Mouse (Mus musculus) activated CD4-positive, CD25-positive, alpha-beta regulatory T cell (primary cell): ENCODE results near the gene Nsdhl. TPM values are rescaled to one million over a fixed set of nuclear protein-coding genes. Genes with fewer than 3 reads are reported as not detected.

ENCODE experiments used
- polyA plus RNA-seq, 2 experiments: library from polyadenylated mRNA; unstranded; fragments of 100-300 nt; shearing (Covaris generic); gene quantifications; one replicate each; pipeline ENCODE4 v1.2.1; 2017

The Nsdhl gene
- 10 to 100 TPM; 12.7 to 23.3 TPM for polyA plus RNA-seq

DNA sequence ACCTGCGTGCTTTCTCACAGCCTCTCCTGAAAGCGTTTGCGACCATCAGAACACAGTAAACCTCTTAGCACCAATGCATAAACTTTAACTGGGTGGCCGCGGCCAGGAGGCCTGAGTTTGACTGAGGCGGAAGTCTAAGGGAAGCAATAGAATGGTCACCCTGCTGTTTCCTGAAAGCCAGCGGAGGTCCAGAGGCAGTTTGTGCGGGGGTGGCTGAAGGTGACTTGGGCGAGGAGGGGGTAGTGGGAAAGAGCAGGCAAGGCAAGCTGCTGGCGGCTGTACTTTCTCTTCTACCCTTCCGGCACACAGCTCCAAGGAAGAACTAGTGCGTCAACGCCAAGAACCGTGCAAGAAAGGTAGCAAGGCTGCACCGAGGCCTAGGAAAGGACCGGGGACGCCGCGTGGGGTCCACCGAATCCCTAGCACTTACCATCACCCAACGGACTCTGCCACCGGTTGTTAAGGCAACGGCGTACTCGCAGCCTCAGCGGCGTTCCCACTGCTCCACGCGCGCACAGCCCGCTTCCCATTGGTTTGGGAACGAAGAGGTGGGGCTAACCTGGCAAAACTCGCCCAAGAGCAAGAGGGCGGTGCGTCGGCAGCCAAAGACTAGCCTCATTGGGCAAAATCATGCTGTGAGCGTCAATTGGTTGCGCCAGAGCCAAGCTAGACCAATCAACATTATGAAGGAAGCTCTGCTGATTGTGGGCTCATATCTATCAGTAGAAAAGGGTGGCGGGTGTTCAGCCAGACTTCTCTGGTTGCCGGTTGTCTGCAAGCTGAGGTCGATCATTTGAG is at the start of gene Nsdhl, which contains the start of gene Cetn2:
Gene Nsdhl (plus strand): TSS at position 674 of the 798 bp plus-strand sequence.
Gene Cetn2 (minus strand): TSS at position 528 of the 798 bp plus-strand sequence.

GRCm38 (mm10) chrX:72986841-72987519 is 68.6 kb downstream of the Nsdhl start, which contains the start of gene Zfp185:
Gene Zfp185 (plus strand): TSS chrX:72987339.

Other genes with a start within 250 kb of the Nsdhl start
- gene Gabrq, start 93.4 kb upstream of the Nsdhl start, polyA plus RNA-seq, result under 1 TPM in 1 of 2 experiments, not detected in 1; 0.23 TPM
- gene Cetn2, start 146 bp upstream of the Nsdhl start, polyA plus RNA-seq, result 100 to 1,000 TPM; 125 to 129 TPM
- gene Zfp185, start 68.8 kb downstream of the Nsdhl start, polyA plus RNA-seq, result under 1 TPM in 1 of 2 experiments, not detected in 1; 0.18 TPM
- under 1 TPM in 1 of 2 experiments, not detected in 1; 0.22 TPM for gene Pnma5, start 118.5 kb downstream of the Nsdhl start, polyA plus RNA-seq
- gene Pnma3, start 146.2 kb downstream of the Nsdhl start, polyA plus RNA-seq, result not detected
- 10 to 100 TPM; 78.3 to 92.0 TPM for gene Xlr4a, start 163.9 kb downstream of the Nsdhl start, polyA plus RNA-seq
- 1 to 10 TPM in 1 of 2 experiments, under 1 TPM in 1; 0.33 to 4.0 TPM for gene Xlr3a, start 178.5 kb downstream of the Nsdhl start, polyA plus RNA-seq
- under 1 TPM in 1 of 2 experiments, not detected in 1; 0.20 TPM for gene Gm14685, start 198.5 kb downstream of the Nsdhl start, polyA plus RNA-seq
- not detected for gene Xlr5b, start 230.2 kb downstream of the Nsdhl start, polyA plus RNA-seq
- not detected for gene DXBay18, start 230.9 kb downstream of the Nsdhl start, polyA plus RNA-seq